Mouse (Mus musculus): ENCODE measurements around the gene Psmd12. TPM values are rescaled to one million over a fixed set of nuclear protein-coding genes. Genes with fewer than 3 reads are reported as not detected.

Psmd12 gene
- total and polyA plus RNA-seq, 3 experiments = 139 to 437 (median 149) TPM

- TF ChIP-seq ZC3H11A (IDR thresholded peaks at IDR 0.05; ENCODE audit: low read depth, low read length) = no peak
- no peak for TF ChIP-seq CHD2 (IDR thresholded peaks at IDR 0.05; ENCODE audit: low read length)
- no peak for TF ChIP-seq MYB (IDR thresholded peaks at IDR 0.05; ENCODE audit: low read depth, low read length)
- TF ChIP-seq RAD21 (IDR thresholded peaks at IDR 0.05; ENCODE audit: low read depth, low read length) = no peak
- peak; percentile 86 for TF ChIP-seq TCF12 (IDR thresholded peaks at IDR 0.05; ENCODE audit: low read depth, low read length)
Measured at GRCm38 (mm10) chr11:107479053-107479861, at the start of gene Psmd12 (continued).

GRCm38 (mm10) chr11:107431197-107431965, 47.9 kb upstream of the Psmd12 start:
- no peaks in the 10 kb centered on the region for H3K27me3 ChIP-seq (ENCODE audit: control insufficient read depth in 1 of 2, insufficient read depth in 2 of 2, low read length in 2 of 2)
- no peak overlapping the region for H3K9ac ChIP-seq (ENCODE audit: control insufficient read depth, low read depth, low read length, poor library complexity, severe bottlenecking)
- DNase-seq (ENCODE audit: low read depth, low spot score) = no peak
- no peak overlapping the region for H3K27ac ChIP-seq (ENCODE audit: control insufficient read depth, low read depth, low read length)
- peaks cover 0 to 14% of the 10 kb centered on the region in 2 experiments; a peak in 2 of 4 replicates for H3K36me3 ChIP-seq (ENCODE audit: control insufficient read depth in 1 of 2, insufficient read depth in 2 of 2, low read length in 2 of 2)
- no peaks in the 10 kb centered on the region for H3K9me3 ChIP-seq (replicated peaks; ENCODE audit: insufficient read depth, low read length)
- peaks cover 0 to 12% of the 10 kb centered on the region in 2 experiments; a peak in 3 of 4 replicates for H3K4me1 ChIP-seq (ENCODE audit: control insufficient read depth in 1 of 2, insufficient read depth in 2 of 2, low read length in 2 of 2)
- no peak overlapping the region for H3K4me3 ChIP-seq (ENCODE audit: control insufficient read depth in 1 of 2, insufficient read depth in 1 of 2, low read depth in 2 of 2, low read length in 2 of 2)
- TF ChIP-seq BHLHE40 (IDR thresholded peaks at IDR 0.05; ENCODE audit: borderline replicate concordance, low read depth, low read length) (no peak), SMC3 (IDR thresholded peaks at IDR 0.05; ENCODE audit: low read depth, low read length) (no peak), ETS1 (IDR thresholded peaks at IDR 0.05; ENCODE audit: low read depth, low read length) (no peak), ZKSCAN1 (IDR thresholded peaks at IDR 0.05; ENCODE audit: low read depth, low read length) (no peak), UBTF (IDR thresholded peaks at IDR 0.05; ENCODE audit: borderline replicate concordance, insufficient read depth, low read depth, low read length) (no peak), CHD2 (IDR thresholded peaks at IDR 0.05; ENCODE audit: low read length) (no peak), MYC (IDR thresholded peaks at IDR 0.05; ENCODE audit: low read depth, low read length) (no peak), MEF2A (IDR thresholded peaks at IDR 0.05; ENCODE audit: extremely low read depth, insufficient replicate concordance, low read depth, low read length, poor library complexity, severe bottlenecking) (no peak), USF2 (IDR thresholded peaks at IDR 0.05; ENCODE audit: borderline replicate concordance in 1 of 2, insufficient read depth in 1 of 2, low read depth in 1 of 2, low read length in 2 of 2) (no peak)
- H3K79me2 ChIP-seq (ENCODE audit: control insufficient read depth, insufficient read depth, low read length, poor library complexity) = peaks cover 34% of the 10 kb centered on the region
